Mouse (Mus musculus) kidney, adult 8-10 months (tissue): ENCODE measurements around the gene Galnt16.

Source experiments
- DNase-seq, 2 experiments: peaks; one replicate each; pipeline ENCODE4 v3.0.0; 2022

The Galnt16 gene

GRCm38 (mm10) chr12:80533876-80534275 is 15.8 kb downstream of the Galnt16 start:
- peak; percentile 48 to 57 for DNase-seq

- no peak for DNase-seq
Measured at GRCm38 (mm10) chr12:80537313-80537712, 19.2 kb downstream of the Galnt16 start.

- no peak for DNase-seq
Measured at GRCm38 (mm10) chr12:80538311-80538710, 20.2 kb downstream of the Galnt16 start.

- DNase-seq, result no peak
Measured at GRCm38 (mm10) chr12:80545310-80545709, 27.2 kb downstream of the Galnt16 start.

- no peak for DNase-seq
Measured at GRCm38 (mm10) chr12:80549646-80550045, 31.6 kb downstream of the Galnt16 start.

- DNase-seq, result no peak
Measured at GRCm38 (mm10) chr12:80553157-80553556, 35.1 kb downstream of the Galnt16 start.

- no peak for DNase-seq
Measured at GRCm38 (mm10) chr12:80554312-80554711, 36.2 kb downstream of the Galnt16 start.

GRCm38 (mm10) chr12:80561904-80562303 is 43.8 kb downstream of the Galnt16 start:
- DNase-seq, result no peak

- no peak for DNase-seq
Measured at GRCm38 (mm10) chr12:80562793-80563192, 44.7 kb downstream of the Galnt16 start.

GRCm38 (mm10) chr12:80564990-80565389 is 46.9 kb downstream of the Galnt16 start:
- DNase-seq, result no peak

- no peak for DNase-seq
Measured at GRCm38 (mm10) chr12:80565793-80566192, 47.7 kb downstream of the Galnt16 start.

GRCm38 (mm10) chr12:80566502-80566901 is 48.4 kb downstream of the Galnt16 start:
- no peak for DNase-seq

- no peak for DNase-seq
Measured at GRCm38 (mm10) chr12:80567375-80567774, 49.3 kb downstream of the Galnt16 start.

GRCm38 (mm10) chr12:80569561-80569960 is 51.5 kb downstream of the Galnt16 start:
- no peak for DNase-seq

- DNase-seq, result no peak
Measured at GRCm38 (mm10) chr12:80574318-80574717, 56.2 kb downstream of the Galnt16 start.

GRCm38 (mm10) chr12:80574825-80575371 is 56.8 kb downstream of the Galnt16 start:
- DNase-seq, result no peak

GRCm38 (mm10) chr12:80577049-80577448 is 59.0 kb downstream of the Galnt16 start:
- peak; percentile 13 to 14 for DNase-seq

GRCm38 (mm10) chr12:80581357-80581756 is 63.3 kb downstream of the Galnt16 start:
- no peak for DNase-seq

- DNase-seq, result no peak
Measured at GRCm38 (mm10) chr12:80584973-80585372, 66.9 kb downstream of the Galnt16 start.

GRCm38 (mm10) chr12:80594141-80594540 is 76.1 kb downstream of the Galnt16 start:
- DNase-seq, result no peak

GRCm38 (mm10) chr12:80594781-80595180 is 76.7 kb downstream of the Galnt16 start:
- no peak for DNase-seq

- DNase-seq, result no peak
Measured at GRCm38 (mm10) chr12:80595566-80595965, 77.5 kb downstream of the Galnt16 start.

- DNase-seq, result no peak
Measured at GRCm38 (mm10) chr12:80595968-80596367, 77.9 kb downstream of the Galnt16 start.

- no peak for DNase-seq
Measured at GRCm38 (mm10) chr12:80598236-80598635, 80.2 kb downstream of the Galnt16 start.

- no peak for DNase-seq
Measured at GRCm38 (mm10) chr12:80598756-80599155, 80.7 kb downstream of the Galnt16 start.
